Mouse (Mus musculus) 3134 (cell line): ENCODE measurements around the gene Elf2.

Experiments used
- DNase-seq: peaks from one replicate; pipeline ENCODE4 v3.0.0-alpha.2; 2011; ENCODE audit warnings: low spot score; ENCODE audit not compliant: insufficient read length; ENCODE audit errors: extremely low read depth

Gene Elf2

DNA sequence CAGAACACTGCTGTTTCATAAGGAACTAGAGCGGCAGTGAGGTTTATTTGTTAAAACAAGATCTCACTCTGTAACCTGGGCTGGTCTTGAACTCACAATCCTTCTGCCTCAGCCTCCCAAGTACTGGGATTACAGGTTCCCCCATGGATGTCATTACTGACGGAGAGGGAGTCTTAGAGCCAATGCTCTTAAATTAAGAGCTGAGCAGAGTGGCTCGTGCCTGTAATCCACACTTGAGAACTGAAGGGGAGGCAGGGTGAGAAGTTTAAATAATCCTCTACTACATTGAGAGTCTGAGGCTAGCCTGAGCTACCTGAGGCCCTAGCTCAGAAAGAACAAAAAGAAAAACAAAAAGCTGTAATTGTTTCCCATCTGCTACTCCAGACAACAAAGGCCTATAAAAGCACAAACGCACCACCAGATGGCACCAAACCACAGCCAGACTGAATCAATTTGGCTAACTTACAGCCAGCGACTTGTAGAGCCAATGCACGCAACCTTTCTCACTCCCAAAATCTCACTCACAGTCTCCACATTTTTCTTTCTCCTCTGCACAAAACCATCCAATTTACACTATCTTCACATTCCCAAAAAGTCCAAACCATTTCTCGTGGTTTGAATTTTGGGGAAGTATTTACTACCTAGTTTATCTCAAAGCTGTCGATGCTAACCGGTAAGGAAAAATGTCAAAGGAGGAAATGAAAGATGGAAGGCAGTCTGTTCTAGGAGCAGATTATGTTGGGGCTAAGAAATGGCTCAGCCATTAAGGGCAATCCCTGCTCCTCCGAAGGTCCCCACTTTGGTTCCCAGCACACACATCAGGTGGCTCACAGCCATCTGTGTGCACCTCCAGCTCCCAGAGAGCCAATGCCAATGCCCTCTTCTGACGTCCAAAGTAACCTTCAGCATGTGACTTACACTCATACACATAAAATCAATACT, 51.3 kb downstream of the Elf2 start:
- DNase-seq, result no peak

DNA sequence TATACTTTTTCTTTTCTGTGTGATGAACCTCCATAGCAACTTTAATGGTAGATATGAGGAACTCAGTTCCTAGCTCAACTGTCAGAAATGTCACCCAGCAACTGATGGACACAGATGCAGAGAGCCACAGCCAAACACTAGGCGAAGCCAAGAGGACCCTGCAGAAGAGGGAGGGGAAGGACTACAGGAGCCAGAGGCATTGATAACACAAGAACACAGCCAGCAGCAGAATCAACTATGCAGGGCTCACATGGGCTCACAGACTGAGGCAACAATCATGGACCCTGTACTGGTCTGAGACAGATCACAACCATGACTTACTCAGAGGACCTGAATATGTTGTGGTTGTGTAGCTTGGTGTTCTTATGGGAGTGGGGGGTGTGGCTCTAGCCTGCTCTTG, 56.1 kb downstream of the Elf2 start:
- no peak for DNase-seq

GRCm38 (mm10) chr3:51281727-51282126, 58.7 kb downstream of the Elf2 start:
- no peak for DNase-seq

- DNase-seq, result no peak
Observed at GRCm38 (mm10) chr3:51278433-51278832, 62.0 kb downstream of the Elf2 start.

DNA sequence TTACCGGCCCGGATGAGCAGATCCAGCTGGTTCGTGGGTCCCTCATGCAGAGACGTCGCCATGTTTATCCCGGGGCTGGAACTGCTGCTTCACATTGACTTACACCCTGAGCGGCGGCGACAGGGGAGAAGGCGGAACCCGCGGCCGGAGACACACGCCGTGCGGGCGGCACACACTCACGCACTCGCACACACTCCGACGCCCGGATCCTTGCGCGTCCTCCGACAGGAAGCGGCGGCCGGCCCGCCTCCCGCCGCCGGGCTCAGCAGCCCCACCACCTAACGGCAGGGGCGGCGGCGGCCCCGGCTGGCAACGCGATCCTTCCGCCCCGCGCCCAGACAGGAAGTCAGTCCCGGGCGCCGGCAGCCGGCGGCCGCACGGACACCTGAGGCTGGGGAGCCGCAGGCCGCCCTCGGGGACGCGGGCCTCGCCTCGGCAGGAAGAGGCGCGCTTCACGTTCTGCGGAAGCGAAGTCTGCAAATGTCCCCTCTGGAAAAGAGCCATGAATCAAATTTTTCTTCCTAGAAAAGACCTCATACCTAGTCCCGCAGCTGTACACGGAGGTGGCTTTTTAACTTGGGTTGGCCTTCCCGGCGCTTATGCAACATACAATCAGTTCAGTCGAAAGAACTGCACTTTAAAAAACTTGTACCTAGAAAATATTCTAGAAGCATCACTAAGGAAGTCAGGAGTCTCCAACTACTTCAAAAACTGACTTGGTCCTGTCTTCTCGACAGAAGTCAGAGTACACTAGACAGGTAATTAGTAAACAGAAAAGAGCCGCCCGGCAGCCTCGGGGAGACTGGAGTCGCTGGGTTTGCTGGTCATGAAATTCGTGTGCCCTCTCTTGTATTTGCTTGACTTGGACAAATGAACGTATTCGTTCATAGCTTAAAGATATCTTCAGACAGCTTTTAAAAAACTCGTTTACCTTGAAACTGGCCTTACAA, 63.0 kb downstream of the Elf2 start:
- peak; percentile 93 for DNase-seq

DNA sequence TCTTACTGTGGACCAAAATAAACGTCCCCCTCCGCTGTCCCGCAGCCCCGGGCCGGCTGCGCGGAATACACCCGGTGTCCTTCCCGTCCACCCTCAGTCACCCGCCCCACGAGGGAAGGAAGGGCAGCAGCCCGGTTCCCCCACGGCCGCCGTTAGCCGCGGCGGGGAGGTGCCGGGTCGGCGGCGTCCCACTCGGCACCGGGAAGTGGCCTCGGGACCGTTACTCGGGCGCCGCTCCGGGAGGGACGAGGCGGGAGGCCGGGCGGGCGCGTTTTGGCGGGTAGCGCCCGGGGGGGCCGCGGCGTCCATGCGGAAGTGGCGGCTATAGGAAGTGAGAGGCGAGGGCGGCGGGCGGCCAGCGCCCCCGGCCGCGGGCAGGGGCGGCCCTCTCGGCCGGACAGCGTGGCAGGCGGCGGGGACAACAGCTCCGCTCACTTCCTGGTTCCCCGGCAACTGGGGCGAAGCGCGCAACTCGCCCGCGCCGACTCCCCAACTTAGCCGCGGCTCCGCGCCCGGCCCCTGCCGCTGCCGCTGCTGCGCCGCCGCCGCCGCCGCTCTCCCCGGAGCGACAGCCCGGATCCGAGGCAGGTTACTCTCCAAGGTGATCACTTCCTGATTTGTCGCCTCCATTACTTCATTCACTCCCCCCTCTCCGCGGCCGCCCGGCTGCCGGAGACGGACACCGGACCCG, 63.9 kb downstream of the Elf2 start:
- peak; percentile 77 for DNase-seq

- peak; percentile 99 for DNase-seq
Observed at GRCm38 (mm10) chr3:51275956-51276398, 64.5 kb downstream of the Elf2 start.

GRCm38 (mm10) chr3:51270069-51270817, 70.2 kb downstream of the Elf2 start:
- no peak for DNase-seq

DNA sequence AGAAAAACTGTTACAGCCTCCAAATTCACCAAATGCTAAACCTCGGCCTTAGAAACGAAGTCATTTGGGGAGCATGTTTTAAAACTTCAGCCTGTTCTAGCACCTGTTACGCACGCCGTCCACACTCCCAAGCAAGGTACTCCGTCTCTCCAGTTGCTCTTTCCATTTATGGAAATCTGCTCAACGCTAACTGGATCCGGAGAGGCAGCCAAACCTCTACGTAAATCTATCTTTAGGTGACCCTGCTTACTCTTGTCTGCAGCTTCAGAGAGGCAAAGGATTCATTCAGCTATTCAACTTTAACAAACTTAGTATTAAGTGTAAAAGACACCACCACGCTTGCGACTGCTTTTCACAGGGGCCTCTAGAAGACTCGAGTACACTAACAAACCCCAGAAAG, 72.0 kb downstream of the Elf2 start:
- DNase-seq, result no peak

- no peak for DNase-seq
Observed at GRCm38 (mm10) chr3:51262942-51263341, 77.5 kb downstream of the Elf2 start.

DNA sequence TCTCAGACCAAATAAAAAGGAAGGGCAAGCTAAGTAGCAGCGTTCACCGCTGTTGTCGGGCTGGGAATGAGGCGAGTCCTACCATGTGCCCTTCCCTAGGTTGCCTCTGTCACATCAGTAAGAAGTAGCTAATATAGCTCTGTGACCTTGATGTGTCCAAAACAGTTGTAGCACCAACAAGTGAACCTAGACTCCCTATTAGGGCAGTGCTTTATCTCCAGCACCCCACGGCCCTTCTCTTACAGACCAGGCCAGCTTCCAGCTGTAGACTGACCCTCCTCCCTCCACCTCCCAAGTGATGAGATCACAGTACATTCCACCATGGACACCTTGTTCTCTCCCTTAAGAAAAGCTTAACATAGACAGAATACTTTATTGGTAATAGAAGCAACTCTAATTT, 82.4 kb downstream of the Elf2 start:
- no peak for DNase-seq

DNA sequence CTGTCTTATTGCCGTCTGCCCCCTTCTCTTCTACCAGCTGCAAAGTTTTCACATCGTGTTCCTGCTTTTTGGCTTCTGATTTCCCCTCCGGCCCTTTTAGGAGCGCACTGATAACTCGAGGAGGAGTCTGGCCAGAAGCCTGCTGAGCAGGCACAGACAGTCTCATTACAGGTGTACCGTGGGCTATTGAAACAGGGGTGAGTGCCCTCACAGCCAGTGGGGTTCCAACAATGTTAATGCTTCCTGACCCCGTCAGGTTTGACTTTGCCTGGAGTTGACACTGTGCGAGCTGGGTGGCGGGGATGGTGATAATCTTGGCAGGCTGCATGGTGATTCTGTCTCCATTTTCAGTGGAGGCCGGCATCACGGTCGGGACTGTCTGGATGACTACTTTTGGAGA, 84.0 kb downstream of the Elf2 start:
- DNase-seq, result no peak

DNA sequence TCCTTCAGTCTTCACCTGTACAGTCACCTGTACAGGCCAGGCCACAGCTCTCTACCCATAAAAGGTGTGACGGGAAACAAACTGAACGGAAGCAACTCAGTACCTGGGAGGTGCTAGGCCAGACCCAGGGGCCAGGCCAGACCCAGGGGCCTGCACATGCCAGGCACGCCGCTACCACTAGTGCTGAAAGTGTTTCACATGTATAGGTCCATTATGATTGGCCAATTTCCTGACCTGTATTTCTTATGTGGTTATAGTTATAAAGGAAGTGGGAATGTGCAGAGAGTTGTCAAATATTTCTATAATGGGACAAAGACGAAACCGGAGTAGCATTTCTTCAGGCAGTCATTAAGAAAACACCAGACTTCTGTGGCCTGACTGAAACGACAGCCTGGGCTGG, 85.7 kb downstream of the Elf2 start:
- DNase-seq, result no peak

DNA sequence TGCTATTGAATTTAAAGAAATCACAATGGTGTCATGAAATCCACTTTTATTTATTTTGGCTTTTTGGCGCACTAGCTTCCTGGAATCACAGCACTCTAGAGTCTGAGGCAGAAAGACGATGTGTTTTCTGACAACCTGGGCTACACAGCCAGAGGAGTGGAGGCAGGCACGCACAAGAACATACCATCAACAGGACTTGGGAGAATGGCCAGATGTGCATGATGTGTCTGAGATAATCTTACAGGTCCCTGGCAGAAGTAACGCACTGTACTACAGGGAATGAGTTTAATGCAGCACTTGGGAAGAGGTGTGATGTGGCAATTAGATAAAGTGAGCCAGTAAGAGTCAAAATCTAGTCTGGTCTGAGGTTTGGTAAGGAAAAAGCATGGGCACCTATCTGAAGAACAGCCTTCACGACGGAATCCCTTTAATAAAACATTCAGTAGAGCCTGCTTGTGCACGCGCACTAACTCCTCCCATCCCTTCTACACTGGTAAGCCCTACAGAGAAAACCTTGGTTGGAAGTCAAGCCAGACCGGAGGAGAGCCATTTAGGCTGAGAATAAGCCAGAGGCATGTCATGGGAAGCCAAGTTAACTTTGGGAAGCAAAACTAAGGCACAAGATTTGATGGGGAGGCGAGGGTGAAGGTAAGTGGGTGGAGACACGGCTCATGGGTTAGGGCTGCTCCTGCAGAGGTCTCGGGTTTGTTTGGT, 87.6 kb downstream of the Elf2 start:
- DNase-seq, result no peak

DNA sequence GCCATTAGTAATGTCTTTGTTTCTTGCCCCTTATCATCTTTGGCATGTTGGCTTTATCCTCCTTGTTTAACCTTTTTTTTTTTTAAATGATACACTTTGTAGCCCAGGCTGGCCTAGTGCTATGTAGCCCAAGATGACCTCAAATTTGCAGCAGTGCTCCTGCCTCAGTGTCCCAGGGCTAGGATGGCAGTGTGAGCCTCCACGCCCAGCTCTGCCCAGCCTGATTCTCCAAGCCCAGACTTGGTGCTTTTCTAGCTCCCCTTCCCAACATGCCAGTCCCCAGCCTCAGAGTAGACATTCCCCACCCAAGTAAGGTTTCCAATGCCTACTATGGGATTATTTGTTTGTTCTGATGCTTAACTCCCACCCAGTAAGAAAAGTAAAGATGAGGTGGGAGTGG, 88.2 kb downstream of the Elf2 start:
- DNase-seq, result no peak

DNA sequence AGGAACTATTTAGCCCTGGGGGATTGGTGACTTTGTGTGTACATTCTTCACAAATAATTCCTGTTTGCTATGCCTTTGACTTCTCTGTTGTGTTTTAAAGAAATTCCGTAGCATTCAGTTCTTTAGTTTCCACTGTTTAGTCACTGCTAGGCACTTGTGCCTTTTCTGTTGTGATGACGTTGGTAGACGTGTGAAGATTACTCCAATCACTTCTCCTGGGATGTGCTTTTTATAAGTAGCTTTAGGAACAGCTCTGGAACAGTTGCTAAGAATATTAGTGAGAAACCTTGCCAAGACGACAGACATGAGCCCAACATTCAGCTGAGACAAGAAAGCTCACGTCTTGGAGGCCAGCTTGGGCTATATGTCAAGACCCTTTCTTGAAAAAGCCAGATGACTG, 89.4 kb downstream of the Elf2 start:
- DNase-seq, result no peak

DNA sequence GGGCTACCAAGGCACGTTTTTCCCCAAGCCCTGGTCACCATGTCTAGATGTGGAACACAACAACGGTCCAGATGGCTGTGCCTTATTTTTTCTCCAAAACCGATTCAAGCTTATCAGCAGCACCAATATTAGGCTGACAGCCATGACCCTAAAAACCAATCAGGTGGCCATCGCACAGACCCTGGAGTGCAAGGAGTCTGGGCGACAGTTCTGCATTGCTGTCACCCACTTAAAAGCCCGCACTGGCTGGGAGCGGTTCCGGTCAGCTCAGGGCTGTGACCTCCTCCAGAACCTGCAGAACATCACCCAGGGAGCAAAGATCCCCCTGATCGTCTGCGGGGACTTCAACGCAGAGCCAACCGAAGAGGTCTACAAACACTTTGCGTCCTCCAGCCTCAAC, 90.6 kb downstream of the Elf2 start:
- peak; percentile 21 for DNase-seq

- DNase-seq, result no peak
Observed at GRCm38 (mm10) chr3:51249460-51249859, 91.0 kb downstream of the Elf2 start.

GRCm38 (mm10) chr3:51248600-51248999, 91.9 kb downstream of the Elf2 start:
- no peak for DNase-seq

DNA sequence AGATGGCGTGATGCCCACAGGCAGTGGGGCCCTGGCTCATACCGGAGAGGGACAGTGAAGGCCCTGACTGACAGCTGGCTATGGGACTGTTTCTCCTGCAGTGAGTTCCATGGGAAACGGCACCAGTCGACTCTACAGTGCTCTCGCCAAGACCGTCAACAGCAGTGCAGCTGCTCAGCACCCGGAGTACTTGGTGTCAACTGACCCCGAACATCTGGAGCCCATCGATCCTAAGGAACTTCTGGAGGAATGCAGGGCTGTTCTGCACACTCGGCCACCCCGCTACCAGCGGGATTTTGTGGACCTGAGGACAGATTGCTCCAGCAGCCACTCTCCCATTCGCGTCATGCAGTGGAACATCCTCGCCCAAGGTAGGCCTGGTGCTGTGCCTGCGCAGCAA, 92.8 kb downstream of the Elf2 start:
- DNase-seq, result no peak
